Mouse (Mus musculus): Measurements from ENCODE around the gene Bbox1.

The Bbox1 gene

GRCm38 (mm10) chr2:110274160-110274559, 40.2 kb downstream of the Bbox1 start:
- no peak for DNase-seq (ENCODE audit: low spot score)

- DNase-seq (ENCODE audit: low spot score): no peak
Measured at GRCm38 (mm10) chr2:110269281-110269680, 45.1 kb downstream of the Bbox1 start.

- no peak for DNase-seq (ENCODE audit: low spot score)
Measured at GRCm38 (mm10) chr2:110232252-110232651, 82.1 kb downstream of the Bbox1 start.

- no peak for DNase-seq (ENCODE audit: low spot score)
Measured at GRCm38 (mm10) chr2:110230753-110231152, 83.6 kb downstream of the Bbox1 start.

- no peak for DNase-seq (ENCODE audit: low spot score)
Measured at GRCm38 (mm10) chr2:110229143-110230087, 84.9 kb downstream of the Bbox1 start.

GRCm38 (mm10) chr2:110226421-110226820, 87.9 kb downstream of the Bbox1 start:
- no peak for DNase-seq (ENCODE audit: low spot score)

GRCm38 (mm10) chr2:110225969-110226368, 88.4 kb downstream of the Bbox1 start:
- no peak for DNase-seq (ENCODE audit: low spot score)

GRCm38 (mm10) chr2:110222793-110223192, 91.6 kb downstream of the Bbox1 start:
- DNase-seq (ENCODE audit: low spot score): no peak

- no peak for DNase-seq (ENCODE audit: low spot score)
Measured at GRCm38 (mm10) chr2:110220492-110220891, 93.9 kb downstream of the Bbox1 start.

GRCm38 (mm10) chr2:110215685-110216058, 98.7 kb downstream of the Bbox1 start:
- DNase-seq (ENCODE audit: low spot score): no peak

GRCm38 (mm10) chr2:110214991-110215684, 99.2 kb downstream of the Bbox1 start:
- DNase-seq (ENCODE audit: low spot score): no peak

- no peak for DNase-seq (ENCODE audit: low spot score)
Measured at GRCm38 (mm10) chr2:110214278-110214677, 100.1 kb downstream of the Bbox1 start.

All from testis, postnatal 10 days (tissue).